Mouse (Mus musculus) cerebellum, adult 11 months (tissue): ENCODE measurements at regions not wholly inside any gene's neighbourhood (a gene's known extent, or its start where the extent isn't known, plus 50 kb on each side); places are given as distances from the start of the nearest gene placed in this dataset.
A peak's percentile ranks its signal among the peaks of the same experiment; 100 is the strongest.

ENCODE experiments used
- DNase-seq: peaks from one replicate; pipeline ENCODE4 v3.0.0; 2022

DNA sequence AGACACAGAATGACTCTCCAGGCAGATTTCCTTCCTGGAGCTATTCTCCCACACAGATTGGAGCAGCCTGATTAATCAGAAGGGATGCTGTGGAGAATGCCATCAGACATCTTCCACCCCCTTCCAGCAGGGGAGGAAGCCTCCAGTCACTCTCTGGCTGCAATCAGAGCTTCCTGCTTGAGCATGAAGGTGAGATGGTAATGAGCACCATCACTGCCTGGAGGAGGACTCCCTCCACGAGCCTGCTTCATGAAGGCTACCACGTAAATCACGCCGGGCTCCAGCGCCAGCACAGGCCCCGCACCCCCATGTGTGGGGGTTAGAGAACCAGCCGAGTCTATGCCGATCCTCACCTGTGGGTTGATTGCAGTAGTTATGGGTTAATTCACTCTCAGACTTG lies 321.7 kb upstream of the Zmiz1 start:
- DNase-seq, result no peak

DNA sequence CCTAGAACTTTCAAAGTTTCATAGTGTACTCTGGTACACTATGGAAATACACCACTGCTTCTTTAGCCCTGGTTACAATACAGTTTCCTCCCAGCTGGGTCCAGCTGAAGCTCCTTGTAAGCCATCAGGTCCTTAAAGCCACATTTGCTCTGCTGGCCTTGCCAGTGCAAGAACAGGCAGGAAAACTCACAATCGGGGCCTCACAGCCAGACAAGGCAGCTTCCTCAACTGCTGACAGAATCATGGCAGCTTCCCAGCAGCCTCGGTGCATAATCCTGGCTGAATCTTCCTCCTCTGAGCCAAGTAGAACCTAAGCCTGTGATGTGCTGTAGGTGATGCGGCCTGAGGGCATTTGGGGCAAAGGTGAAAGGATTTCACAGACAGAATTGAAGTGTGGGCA lies 320.5 kb upstream of the Zmiz1 start:
- no peak for DNase-seq

DNA sequence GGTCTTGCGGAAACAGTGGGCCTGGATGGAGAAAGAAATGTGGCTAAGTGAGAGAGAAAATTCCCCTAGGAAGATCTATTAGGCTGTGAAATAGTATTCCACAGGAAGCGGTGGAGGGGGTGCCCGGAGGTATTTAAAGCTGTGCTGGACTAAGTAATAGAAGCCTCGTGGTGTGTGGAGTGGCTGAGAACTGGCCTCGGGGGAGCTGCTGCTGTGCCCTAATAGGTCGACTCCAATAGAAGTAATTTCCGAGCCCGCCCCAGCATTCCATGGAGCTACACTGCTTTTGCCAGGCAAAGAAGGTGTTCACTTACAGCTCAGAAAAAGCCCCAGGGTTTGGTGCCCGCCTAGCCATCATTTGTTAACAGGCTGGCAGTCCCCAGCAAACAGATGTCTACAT lies 317.1 kb upstream of the Zmiz1 start:
- no peak for DNase-seq

DNA sequence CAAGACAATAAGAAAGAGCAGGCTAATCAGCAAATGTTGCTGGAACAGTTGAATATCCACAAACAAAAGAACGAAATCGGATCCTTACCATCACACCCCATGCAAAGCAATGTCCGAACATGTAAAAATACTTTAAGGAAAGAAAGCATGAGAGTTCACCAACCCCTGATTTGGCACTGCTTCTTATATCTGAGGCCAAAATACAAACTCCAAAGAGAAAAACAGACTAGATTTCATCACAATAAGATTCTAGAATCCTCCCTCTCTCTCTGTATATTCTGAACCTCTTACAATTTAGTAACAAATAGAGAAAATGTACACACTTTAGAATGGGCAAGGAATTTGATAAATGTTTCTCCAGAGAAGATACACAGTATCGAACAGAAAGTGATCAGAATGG lies 315.9 kb upstream of the Zmiz1 start:
- DNase-seq, result no peak

DNA sequence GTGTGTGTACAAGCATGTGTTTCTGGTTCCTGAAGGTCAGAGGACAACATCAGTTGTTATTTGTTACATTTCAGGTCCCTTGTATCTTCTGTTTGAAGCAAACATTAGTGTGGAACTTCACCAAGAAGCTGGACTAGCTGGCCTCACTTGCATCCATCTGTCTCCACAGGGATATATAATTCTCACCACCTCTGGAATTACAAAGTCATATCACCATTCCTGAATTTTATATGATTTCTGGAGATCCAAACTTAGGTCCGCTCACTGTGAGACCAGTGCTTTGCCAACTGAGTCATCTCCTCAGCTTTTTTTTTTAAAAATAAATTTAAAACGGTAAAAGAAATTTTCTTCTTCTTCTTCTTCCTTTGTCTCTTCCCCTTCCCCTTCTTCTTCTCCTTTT lies 311.3 kb upstream of the Zmiz1 start:
- no peak for DNase-seq

DNA sequence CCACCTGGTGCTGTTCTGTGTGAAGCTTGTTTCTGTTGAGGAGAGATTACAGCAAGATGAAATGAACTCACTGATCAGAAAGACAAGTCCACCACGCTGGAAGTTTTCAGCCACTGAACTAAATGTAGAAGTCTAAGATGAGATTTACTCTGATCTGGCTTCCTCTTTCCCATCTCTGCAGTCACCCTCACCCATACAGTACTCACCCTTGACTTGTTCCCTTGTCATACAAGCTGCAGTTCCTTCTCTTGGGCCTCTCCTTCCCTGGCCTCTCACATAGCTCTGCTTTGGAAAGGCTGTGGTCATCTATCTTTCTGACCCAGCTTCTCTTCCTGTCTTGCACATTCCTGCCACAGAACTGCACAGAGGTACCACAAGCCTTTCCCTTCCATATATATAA lies 308.0 kb upstream of the Zmiz1 start:
- no peak for DNase-seq

DNA sequence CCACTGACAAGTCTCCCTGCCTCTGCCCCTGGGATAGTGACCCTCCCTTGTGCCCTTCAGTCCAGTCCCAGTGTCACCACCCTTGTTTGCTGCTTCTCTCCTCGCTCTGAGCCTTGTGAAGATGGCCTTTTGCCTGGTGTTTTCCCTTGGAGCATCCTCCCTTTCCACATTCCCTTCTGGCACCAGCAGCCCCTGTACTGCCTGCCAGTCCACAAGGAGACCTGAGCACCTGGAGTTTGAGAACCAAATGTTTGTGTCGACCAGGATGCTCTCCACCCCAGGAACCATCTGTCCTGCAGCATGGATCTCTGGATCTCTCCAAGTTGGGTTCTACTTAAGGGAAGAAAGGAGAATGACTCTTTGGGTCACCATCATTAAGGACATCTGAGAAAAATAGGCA lies 307.5 kb upstream of the Zmiz1 start:
- peak; percentile 45 for DNase-seq

DNA sequence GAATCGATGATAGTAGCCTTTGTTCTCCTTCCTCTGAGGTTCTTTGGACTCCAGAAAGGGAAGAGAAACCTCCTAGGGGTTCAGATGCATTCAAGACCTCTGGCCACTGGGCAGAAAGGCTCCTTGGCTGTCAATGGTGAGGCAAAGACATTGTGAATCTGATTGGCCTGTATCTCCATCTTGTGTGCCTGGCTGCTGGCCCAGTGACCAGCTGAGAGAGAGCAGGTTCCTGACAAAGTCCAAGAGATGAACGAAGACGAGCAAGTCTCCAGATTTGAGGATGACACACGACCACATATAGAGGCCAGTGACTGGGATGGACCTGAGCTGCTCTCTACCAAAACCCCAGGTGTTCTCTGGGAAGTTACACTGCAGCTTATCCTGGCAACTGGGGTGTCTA lies 305.4 kb upstream of the Zmiz1 start:
- no peak for DNase-seq

DNA sequence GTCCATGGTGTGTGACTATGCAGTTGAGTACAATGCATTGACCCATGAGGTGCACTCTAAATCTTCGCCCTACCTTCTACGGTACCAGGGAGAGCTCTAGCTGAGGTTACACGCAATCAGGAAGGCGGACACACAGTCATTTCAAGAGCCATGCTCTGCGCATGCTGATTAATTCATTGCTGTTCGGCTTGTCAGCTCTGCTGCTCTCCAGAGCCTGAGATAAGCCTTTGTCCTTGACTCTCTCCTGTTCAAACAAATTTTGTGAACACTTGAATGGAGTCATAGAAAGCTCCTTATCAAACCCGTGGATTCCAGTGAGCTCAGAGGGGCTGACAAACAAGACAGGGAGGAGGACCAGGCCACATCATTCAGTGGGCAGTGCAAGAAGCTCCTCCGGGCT lies 304.8 kb upstream of the Zmiz1 start:
- DNase-seq, result no peak

DNA sequence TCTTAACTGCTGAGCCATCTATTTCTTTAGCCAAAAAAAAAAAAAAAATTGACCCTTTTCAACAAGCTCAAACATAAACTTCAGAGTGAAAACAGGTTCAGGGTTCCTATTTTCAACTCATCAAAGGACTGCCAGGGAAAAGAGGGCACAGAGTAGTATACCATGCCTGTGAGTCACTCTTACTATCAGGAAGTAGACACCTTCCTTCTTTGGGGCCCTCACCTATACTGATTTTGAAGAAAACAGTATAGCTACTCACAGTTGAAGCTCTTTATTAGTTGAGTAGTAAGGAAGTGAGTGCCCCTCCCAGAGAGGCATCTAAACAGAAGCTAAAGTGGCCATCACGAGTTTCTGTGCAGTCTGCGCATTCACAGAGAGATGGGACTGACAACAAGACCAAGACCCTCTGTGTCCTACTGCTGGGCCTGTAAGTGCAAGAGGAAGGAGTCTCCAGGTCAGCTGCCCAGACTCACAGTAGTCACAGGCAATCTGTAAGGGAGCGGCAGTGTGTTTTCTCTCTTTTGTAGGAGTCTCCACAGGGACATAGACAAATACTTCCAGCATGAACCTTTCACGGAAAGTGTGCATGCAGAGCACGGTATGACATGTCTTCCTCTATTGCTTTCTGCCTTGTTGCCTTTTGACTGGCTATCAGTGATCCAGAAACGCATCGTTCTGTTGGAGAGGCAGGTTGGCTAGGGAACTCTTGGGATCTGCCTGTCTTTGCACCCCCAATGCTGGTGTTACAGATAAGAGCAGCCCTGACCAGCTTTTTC lies 303.8 kb upstream of the Zmiz1 start:
- DNase-seq, result no peak

DNA sequence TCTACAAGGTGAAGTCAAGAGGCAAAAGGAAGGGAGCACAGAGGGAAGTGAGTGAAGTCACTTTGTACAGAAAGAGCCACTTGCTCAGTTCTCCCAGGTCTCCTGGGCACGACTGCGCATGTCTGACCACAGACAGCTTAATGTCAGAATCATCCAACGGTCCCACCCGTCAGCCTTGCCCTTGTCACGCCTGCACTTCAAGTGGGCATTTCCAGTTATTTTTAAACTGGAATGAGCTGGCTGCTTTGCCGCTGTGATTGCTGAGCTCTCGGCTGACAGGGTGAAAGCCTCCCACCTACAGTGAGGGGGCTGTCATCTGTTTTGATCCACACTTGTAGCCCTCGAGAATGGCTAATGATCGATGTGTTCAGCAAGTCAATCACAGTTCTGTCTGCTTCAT lies 302.8 kb upstream of the Zmiz1 start:
- no peak for DNase-seq

DNA sequence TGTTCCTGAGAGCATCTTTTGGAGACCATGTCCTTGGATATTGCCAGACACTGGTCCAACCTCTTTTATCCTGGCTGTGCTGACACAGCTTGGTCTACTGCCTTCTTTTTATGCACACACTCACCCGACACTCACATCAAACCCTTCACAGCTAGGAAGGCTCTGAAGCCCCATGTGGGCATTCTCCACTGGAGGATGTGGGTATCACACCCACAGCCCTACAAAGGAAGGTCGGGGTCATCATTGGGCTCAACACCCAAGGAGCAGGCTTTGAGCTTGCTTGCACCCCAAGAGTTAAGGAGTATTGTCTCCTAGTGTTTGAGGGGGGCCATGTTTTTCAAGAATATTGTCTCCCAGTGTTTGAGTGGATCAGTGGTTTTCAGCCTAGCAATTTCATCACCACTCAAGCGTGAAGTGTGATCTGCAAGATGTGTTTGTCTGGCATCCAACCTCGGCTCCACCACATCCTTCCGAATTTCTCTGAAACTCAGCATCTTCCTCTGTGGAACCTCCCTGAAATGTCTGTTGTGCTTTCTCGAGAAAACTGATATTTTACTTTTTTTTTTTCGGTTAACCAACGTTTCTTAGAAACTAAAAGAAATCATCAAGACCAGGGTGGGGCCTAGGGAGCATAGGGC lies 297.2 kb upstream of the Zmiz1 start:
- no peak for DNase-seq

DNA sequence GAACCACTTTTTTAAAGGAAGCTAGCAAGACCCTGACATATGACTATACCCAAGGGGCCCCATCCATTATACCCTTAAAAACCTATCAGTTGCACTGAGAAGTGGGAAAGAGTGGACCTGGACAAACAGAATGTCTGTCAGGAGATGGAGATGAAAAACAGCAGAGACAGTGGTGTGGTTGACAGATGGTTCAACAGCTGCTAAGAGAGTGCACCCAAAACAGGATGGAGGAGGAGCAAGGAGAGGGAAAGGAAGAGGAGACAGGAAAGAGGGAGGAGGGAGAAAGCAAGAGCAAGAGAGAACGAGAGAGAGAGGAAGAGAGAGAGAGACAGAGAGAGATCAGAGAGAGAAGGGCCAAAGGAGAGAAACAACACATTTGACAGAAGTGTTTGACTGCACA lies 292.8 kb upstream of the Zmiz1 start:
- DNase-seq, result no peak

DNA sequence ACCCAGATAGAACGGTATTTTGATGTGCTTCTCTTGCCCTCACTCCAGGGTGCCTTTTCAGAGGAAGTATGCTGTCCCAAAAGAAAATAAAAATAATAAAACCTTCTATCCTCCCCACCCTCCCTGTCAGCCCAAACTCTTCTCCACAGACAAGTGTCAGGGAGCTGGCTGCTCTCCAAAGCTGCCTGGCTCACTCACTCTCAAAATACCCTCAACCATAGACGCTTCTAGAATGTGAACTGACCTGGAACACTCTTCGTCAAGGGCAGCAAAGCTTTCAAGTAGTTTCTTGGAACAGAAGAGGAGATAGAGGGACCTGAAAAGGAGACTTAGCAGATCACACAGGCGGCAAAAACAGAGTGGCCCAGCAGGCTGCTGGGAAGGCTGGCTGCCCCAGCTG lies 291.4 kb upstream of the Zmiz1 start:
- DNase-seq, result no peak

DNA sequence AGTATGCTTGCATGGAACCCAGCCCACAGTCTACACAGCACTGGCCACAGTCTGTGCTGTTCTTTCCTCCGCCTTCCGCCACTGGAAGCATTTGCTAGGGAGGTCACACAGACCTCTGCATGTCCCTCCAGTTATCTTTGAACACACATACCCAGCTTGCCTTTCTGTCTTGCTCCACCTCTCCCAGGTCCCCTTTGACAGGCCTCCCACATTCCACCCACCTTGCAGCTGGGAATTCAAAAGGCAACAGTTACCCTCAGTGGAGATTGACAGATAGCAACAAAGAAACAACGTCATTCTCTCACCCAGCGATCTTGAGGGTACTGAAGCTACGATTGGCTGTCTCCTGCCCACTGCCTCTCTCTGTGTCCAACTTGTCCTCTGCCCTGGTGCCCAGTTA lies 290.7 kb upstream of the Zmiz1 start:
- DNase-seq, result no peak

DNA sequence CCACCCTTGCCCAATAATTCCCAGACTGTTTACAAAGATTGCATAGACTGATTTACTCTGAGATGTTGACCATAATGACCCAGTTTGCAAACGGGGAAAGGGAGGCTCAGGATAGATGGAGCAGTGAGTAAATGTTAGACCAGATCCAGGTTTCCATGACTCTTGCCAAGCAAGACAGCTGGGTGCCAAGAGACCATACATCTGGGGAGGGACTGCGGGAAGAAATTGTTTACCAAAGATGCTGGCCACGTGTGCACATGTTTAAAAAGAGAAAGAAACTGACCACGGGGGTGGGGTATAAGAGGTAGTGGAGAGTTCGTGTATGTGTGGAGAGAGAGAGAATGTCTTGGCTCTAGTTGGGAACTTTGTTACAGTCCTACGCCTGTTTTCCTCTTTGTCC lies 285.7 kb upstream of the Zmiz1 start:
- no peak for DNase-seq

DNA sequence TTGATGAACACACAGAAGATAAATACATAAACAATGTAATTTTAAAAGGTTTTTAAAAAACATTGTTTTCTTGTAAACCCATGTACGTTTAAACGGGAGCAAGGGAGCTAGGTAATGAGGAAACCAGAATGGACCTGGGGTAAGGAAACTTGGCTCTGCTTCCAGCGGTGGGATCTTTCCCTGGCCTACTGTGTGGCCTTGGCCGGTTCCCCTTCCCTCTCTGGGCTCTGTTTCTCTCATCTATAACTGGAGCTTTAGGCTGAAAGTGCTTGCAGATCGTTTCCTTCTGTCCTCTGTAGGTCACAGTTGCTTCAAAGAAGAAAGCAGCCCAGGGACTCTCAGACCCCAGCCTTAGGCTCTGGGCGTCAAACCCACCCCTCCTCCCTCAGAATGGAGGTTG lies 285.1 kb upstream of the Zmiz1 start:
- no peak for DNase-seq

DNA sequence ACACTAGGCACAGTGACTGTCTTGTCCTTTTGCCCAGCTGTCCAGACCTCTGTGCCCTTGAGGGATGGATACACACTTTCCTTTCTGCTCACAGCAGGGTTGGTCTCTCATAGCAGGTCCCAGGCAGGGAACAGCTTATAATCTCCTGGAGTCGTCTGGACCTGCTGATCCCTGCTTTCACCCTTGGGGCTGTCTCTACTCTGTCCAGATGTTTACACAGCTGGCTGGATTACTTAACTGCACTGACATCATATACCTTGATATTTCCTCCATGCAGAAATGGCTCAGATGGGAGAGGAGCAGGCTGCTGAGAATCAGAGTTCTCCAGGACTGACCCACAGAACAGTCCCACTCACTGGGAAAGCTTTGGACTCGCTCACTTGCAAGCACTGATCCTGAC lies 284.6 kb upstream of the Zmiz1 start:
- DNase-seq, result no peak

DNA sequence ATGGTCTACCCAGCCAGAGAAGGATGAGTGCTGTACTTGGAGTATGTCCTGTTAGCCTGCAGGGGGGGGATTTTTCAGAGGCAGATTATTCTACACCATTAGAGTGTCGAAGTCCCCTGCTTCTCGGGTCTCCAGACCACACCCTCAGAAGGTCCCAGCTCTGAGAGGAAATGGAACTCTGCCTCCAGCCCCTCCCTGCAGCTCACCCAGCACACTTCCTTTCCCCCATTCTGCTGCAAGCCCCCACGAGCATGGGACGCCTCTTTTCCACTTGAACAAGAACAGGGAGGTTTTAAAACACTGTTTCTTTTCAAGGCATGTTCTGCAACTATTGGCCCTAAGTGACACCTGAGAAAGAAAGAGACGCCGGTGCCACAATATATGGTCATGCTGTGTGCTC lies 282.8 kb upstream of the Zmiz1 start:
- no peak for DNase-seq

DNA sequence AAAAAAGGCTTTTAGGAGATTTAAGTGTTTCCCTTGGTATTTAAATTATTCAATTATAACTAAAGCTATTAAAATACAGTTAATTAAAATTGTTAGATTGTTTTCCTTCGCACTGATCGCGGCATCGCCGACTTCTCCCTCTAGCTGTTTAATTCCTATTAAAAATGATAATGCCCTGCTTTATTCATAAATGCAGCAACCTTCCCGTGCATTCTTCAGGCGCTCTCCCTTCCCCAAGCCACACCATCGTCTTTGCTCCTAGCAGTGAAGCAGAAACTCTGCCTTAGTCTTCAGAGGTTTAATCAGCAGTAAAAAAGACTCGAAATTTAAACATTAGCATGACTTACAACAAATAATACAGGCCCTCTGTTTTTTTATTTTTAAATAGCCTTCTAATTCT lies 278.9 kb upstream of the Zmiz1 start:
- DNase-seq, result no peak

DNA sequence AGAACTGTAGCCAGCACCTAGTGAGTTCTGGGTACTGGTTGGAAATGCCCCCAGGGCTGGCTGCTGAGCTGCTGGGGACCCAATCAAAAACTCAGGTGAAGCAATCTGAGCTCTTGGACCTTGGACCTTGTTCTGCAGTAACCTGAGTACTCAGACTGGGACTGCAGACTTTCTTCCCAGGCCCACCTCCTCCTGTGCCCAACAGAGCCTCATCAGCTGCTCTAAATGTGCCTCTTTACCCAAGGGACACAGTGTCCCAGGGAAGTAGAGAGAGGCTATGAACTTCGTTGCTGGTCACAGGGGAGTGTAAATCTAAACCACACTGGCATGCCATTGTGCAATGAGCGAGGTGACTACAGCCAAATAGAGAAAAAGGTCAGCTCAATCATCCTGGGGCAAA lies 277.6 kb upstream of the Zmiz1 start:
- no peak for DNase-seq

DNA sequence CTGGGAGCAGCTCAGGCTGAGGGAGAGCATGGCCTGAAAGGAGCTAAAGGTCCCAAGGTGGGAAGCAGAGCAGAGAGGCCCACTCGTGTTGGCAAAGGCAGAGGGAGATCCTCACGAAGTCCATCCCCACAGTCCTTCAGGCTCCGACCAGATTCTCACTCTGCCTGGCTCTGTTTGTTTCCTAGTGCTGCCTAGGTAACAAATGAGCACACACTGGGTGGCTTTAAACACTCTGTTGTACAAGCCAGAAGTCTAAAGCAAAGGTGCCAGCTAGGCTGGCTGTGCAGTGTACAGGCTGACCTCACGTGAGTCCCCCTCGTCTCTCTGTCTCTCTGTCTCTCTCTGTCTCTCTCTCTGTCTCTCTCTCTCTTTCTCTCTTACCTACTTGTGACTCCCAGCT lies 274.9 kb upstream of the Zmiz1 start:
- DNase-seq, result no peak

DNA sequence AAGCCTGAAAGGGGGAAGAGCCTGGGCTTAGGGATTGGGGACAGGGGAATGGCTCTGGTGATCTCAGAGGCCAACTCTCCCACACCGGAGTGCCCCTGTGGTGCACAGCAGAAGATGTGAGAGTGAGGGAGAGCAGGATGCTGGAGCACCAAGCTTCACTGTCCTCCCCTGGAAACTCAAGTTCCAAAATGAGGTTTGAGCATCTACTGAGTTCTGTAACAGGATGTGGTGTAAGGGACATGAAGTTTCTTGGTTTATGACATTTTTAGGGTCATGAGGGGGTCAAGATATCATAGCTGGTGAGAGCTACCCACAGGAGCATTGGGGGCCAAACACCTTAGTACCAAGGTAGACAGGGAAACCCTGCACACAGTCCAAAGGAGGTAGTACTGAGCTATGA lies 274.1 kb upstream of the Zmiz1 start:
- no peak for DNase-seq

DNA sequence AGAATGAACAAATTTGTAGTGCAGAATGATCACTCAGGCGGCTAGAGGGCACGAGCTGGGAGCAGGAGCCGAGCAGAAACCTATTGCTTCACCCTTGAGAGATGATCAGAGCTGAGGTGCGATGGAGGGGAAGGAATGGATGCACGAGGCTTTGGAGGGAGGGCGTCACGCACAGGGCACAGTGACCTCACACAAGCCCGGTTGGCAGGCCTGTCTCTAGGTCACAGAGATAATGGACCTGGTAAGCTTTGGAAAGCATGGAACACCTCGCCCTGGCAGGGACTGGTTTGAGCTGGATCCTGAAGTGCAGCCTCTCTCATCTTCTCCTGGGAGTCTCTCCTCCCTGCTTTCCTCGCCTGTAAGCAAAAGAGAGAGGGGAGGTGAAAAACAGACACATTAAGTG lies 273.4 kb upstream of the Zmiz1 start:
- DNase-seq, result no peak
